Mouse (Mus musculus): ENCODE data around the gene Gcnt7. TPM values are rescaled to one million over a fixed set of nuclear protein-coding genes. Genes with fewer than 3 reads are reported as not detected.
A peak's percentile ranks its signal among the peaks of the same experiment; 100 is the strongest.

The Gcnt7 gene
- polyA plus RNA-seq, 1 experiment from 2014 or later, result 0.61 TPM

GRCm38 (mm10) chr2:172460647-172461046, 2.3 kb upstream of the Gcnt7 start:
- H3K27me3 ChIP-seq (ENCODE audit: control insufficient read depth, insufficient read depth, low read length), result no peaks in the 10 kb centered on the region
- H3K9ac ChIP-seq (ENCODE audit: low read length), result no peak overlapping the region
- no peak overlapping the region; a peak in 1 of 4 replicates for H3K27ac ChIP-seq (replicated peaks in 1 of 2; ENCODE audit: control insufficient read depth in 1 of 2, insufficient read depth in 1 of 2, low read depth in 2 of 2, low read length in 2 of 2)
- H3K4me3 ChIP-seq (ENCODE audit: control insufficient read depth in 1 of 2, insufficient read depth in 1 of 2, low read depth in 1 of 2, low read length in 2 of 2), result no peak overlapping the region
- H3K4me1 ChIP-seq (ENCODE audit: control insufficient read depth in 2 of 2, insufficient read depth in 2 of 2, low read length in 2 of 2), result peaks cover 3 to 6% of the 10 kb centered on the region in 2 experiments; a peak in 2 of 4 replicates
- H3K4me2 ChIP-seq (ENCODE audit: low read length), result no peak overlapping the region
- peaks cover 65% of the 10 kb centered on the region for H3K36me3 ChIP-seq (ENCODE audit: control insufficient read depth, insufficient read depth, low read length)
- H3K9me3 ChIP-seq (ENCODE audit: control insufficient read depth, low read length), result no peaks in the 10 kb centered on the region
- no peak for ATAC-seq (ENCODE audit: insufficient number of reproducible peaks, insufficient read depth, low FRiP score, low read depth)
- 63% methylated on average over 2 of the region's 2 CpGs for WGBS

- Histone ChIP-seq H3K27ac (replicated peaks in 1 of 2; ENCODE audit: control insufficient read depth in 1 of 2, insufficient read depth in 1 of 2, low read depth in 2 of 2, low read length in 2 of 2) (no peak overlapping the region), H3K4me1 (ENCODE audit: control insufficient read depth in 2 of 2, insufficient read depth in 2 of 2, low read length in 2 of 2) (no peaks in the 10 kb centered on the region), H3K4me2 (ENCODE audit: low read length) (no peak overlapping the region), H3K36me3 (ENCODE audit: control insufficient read depth, insufficient read depth, low read length) (peaks cover 82% of the 10 kb centered on the region), H3K9me3 (ENCODE audit: control insufficient read depth, low read length) (no peaks in the 10 kb centered on the region), H3K4me3 (ENCODE audit: control insufficient read depth in 1 of 2, insufficient read depth in 1 of 2, low read depth in 1 of 2, low read length in 2 of 2) (no peak overlapping the region), H3K9ac (ENCODE audit: low read length) (no peak overlapping the region), H3K27me3 (ENCODE audit: control insufficient read depth, insufficient read depth, low read length) (no peaks in the 10 kb centered on the region)
- WGBS, result 90% methylated on average over 10 of the region's 10 CpGs
- no peak for ATAC-seq (ENCODE audit: insufficient number of reproducible peaks, insufficient read depth, low FRiP score, low read depth)
Observed at GRCm38 (mm10) chr2:172452458-172452857, 5.9 kb downstream of the Gcnt7 start.

- Histone ChIP-seq H3K4me2 (ENCODE audit: low read length) (no peak overlapping the region), H3K9ac (ENCODE audit: low read length) (no peak overlapping the region), H3K4me3 (ENCODE audit: control insufficient read depth in 1 of 2, insufficient read depth in 1 of 2, low read depth in 1 of 2, low read length in 2 of 2) (no peak overlapping the region), H3K27me3 (ENCODE audit: control insufficient read depth, insufficient read depth, low read length) (no peaks in the 10 kb centered on the region), H3K4me1 (ENCODE audit: control insufficient read depth in 2 of 2, insufficient read depth in 2 of 2, low read length in 2 of 2) (no peaks in the 10 kb centered on the region), H3K9me3 (ENCODE audit: control insufficient read depth, low read length) (no peaks in the 10 kb centered on the region), H3K27ac (replicated peaks in 1 of 2; ENCODE audit: control insufficient read depth in 1 of 2, insufficient read depth in 1 of 2, low read depth in 2 of 2, low read length in 2 of 2) (no peak overlapping the region), H3K36me3 (ENCODE audit: control insufficient read depth, insufficient read depth, low read length) (peaks cover 82% of the 10 kb centered on the region)
- no peak for ATAC-seq (ENCODE audit: insufficient number of reproducible peaks, insufficient read depth, low FRiP score, low read depth)
- 92% methylated on average over 4 of the region's 4 CpGs for WGBS
Observed at GRCm38 (mm10) chr2:172452031-172452430, 6.4 kb downstream of the Gcnt7 start.

GRCm38 (mm10) chr2:172450640-172451039, 7.8 kb downstream of the Gcnt7 start:
- Histone ChIP-seq H3K36me3 (ENCODE audit: control insufficient read depth, insufficient read depth, low read length) (peaks cover 85% of the 10 kb centered on the region), H3K4me2 (ENCODE audit: low read length) (no peak overlapping the region), H3K27ac (replicated peaks in 1 of 2; ENCODE audit: control insufficient read depth in 1 of 2, insufficient read depth in 1 of 2, low read depth in 2 of 2, low read length in 2 of 2) (no peak overlapping the region), H3K9me3 (ENCODE audit: control insufficient read depth, low read length) (no peaks in the 10 kb centered on the region), H3K4me3 (ENCODE audit: control insufficient read depth in 1 of 2, insufficient read depth in 1 of 2, low read depth in 1 of 2, low read length in 2 of 2) (no peak overlapping the region), H3K27me3 (ENCODE audit: control insufficient read depth, insufficient read depth, low read length) (no peaks in the 10 kb centered on the region), H3K9ac (ENCODE audit: low read length) (no peak overlapping the region), H3K4me1 (ENCODE audit: control insufficient read depth in 2 of 2, insufficient read depth in 2 of 2, low read length in 2 of 2) (no peaks in the 10 kb centered on the region)
- 86% methylated on average over 6 of the region's 6 CpGs for WGBS
- no peak for ATAC-seq (ENCODE audit: insufficient number of reproducible peaks, insufficient read depth, low FRiP score, low read depth)

- no peaks in the 10 kb centered on the region for H3K9me3 ChIP-seq (ENCODE audit: control insufficient read depth, low read length)
- no peak overlapping the region for H3K4me2 ChIP-seq (ENCODE audit: low read length)
- no peaks in the 10 kb centered on the region for H3K4me1 ChIP-seq (ENCODE audit: control insufficient read depth in 2 of 2, insufficient read depth in 2 of 2, low read length in 2 of 2)
- WGBS, result 92% methylated on average over 4 of the region's 4 CpGs
- H3K27ac ChIP-seq (replicated peaks in 1 of 2; ENCODE audit: control insufficient read depth in 1 of 2, insufficient read depth in 1 of 2, low read depth in 2 of 2, low read length in 2 of 2), result no peak overlapping the region
- no peak overlapping the region for H3K9ac ChIP-seq (ENCODE audit: low read length)
- ATAC-seq (ENCODE audit: insufficient number of reproducible peaks, insufficient read depth, low FRiP score, low read depth), result no peak
- H3K36me3 ChIP-seq (ENCODE audit: control insufficient read depth, insufficient read depth, low read length), result peaks cover 84% of the 10 kb centered on the region
- no peaks in the 10 kb centered on the region for H3K27me3 ChIP-seq (ENCODE audit: control insufficient read depth, insufficient read depth, low read length)
- no peak overlapping the region for H3K4me3 ChIP-seq (ENCODE audit: control insufficient read depth in 1 of 2, insufficient read depth in 1 of 2, low read depth in 1 of 2, low read length in 2 of 2)
Observed at GRCm38 (mm10) chr2:172448329-172448728, 10.1 kb downstream of the Gcnt7 start.

GRCm38 (mm10) chr2:172447317-172447716, 11.1 kb downstream of the Gcnt7 start:
- Histone ChIP-seq H3K9ac (ENCODE audit: low read length) (no peak overlapping the region), H3K4me3 (ENCODE audit: control insufficient read depth in 1 of 2, insufficient read depth in 1 of 2, low read depth in 1 of 2, low read length in 2 of 2) (no peak overlapping the region), H3K27ac (replicated peaks in 1 of 2; ENCODE audit: control insufficient read depth in 1 of 2, insufficient read depth in 1 of 2, low read depth in 2 of 2, low read length in 2 of 2) (no peak overlapping the region), H3K27me3 (ENCODE audit: control insufficient read depth, insufficient read depth, low read length) (no peaks in the 10 kb centered on the region), H3K36me3 (ENCODE audit: control insufficient read depth, insufficient read depth, low read length) (peaks cover 74% of the 10 kb centered on the region), H3K9me3 (ENCODE audit: control insufficient read depth, low read length) (no peaks in the 10 kb centered on the region), H3K4me1 (ENCODE audit: control insufficient read depth in 2 of 2, insufficient read depth in 2 of 2, low read length in 2 of 2) (no peaks in the 10 kb centered on the region), H3K4me2 (ENCODE audit: low read length) (no peak overlapping the region)
- ATAC-seq (ENCODE audit: insufficient number of reproducible peaks, insufficient read depth, low FRiP score, low read depth), result no peak
- 88% methylated on average over 6 of the region's 6 CpGs for WGBS

GRCm38 (mm10) chr2:172445617-172446016, 12.8 kb downstream of the Gcnt7 start:
- Histone ChIP-seq H3K9ac (ENCODE audit: low read length) (no peak overlapping the region), H3K4me1 (ENCODE audit: control insufficient read depth in 2 of 2, insufficient read depth in 2 of 2, low read length in 2 of 2) (peaks cover 9 to 12% of the 10 kb centered on the region in 2 experiments), H3K27ac (replicated peaks in 1 of 2; ENCODE audit: control insufficient read depth in 1 of 2, insufficient read depth in 1 of 2, low read depth in 2 of 2, low read length in 2 of 2) (no peak overlapping the region), H3K36me3 (ENCODE audit: control insufficient read depth, insufficient read depth, low read length) (peaks cover 59% of the 10 kb centered on the region), H3K4me3 (ENCODE audit: control insufficient read depth in 1 of 2, insufficient read depth in 1 of 2, low read depth in 1 of 2, low read length in 2 of 2) (no peak overlapping the region), H3K9me3 (ENCODE audit: control insufficient read depth, low read length) (no peaks in the 10 kb centered on the region), H3K4me2 (ENCODE audit: low read length) (no peak overlapping the region), H3K27me3 (ENCODE audit: control insufficient read depth, insufficient read depth, low read length) (no peaks in the 10 kb centered on the region)
- 94% methylated on average over 4 of the region's 4 CpGs for WGBS
- ATAC-seq (ENCODE audit: insufficient number of reproducible peaks, insufficient read depth, low FRiP score, low read depth), result no peak

- ATAC-seq (ENCODE audit: insufficient number of reproducible peaks, insufficient read depth, low FRiP score, low read depth), result no peak
- H3K27me3 ChIP-seq (ENCODE audit: control insufficient read depth, insufficient read depth, low read length), result no peaks in the 10 kb centered on the region
- 26% methylated on average over 6 of the region's 6 CpGs for WGBS
- peak overlapping the region; percentile 74 to 97 for H3K4me3 ChIP-seq (ENCODE audit: control insufficient read depth in 1 of 2, insufficient read depth in 1 of 2, low read depth in 1 of 2, low read length in 2 of 2)
- no peaks in the 10 kb centered on the region for H3K9me3 ChIP-seq (ENCODE audit: control insufficient read depth, low read length)
- H3K9ac ChIP-seq (ENCODE audit: low read length), result peak overlapping the region; percentile 80
- H3K36me3 ChIP-seq (ENCODE audit: control insufficient read depth, insufficient read depth, low read length), result peaks cover 15% of the 10 kb centered on the region
- H3K4me1 ChIP-seq (ENCODE audit: control insufficient read depth in 2 of 2, insufficient read depth in 2 of 2, low read length in 2 of 2), result peaks cover 9 to 16% of the 10 kb centered on the region in 2 experiments
- H3K4me2 ChIP-seq (ENCODE audit: low read length), result peak overlapping the region; percentile 79
- no peak overlapping the region; a peak in 1 of 4 replicates for H3K27ac ChIP-seq (replicated peaks in 1 of 2; ENCODE audit: control insufficient read depth in 1 of 2, insufficient read depth in 1 of 2, low read depth in 2 of 2, low read length in 2 of 2)
Observed at GRCm38 (mm10) chr2:172441176-172441575, 17.2 kb downstream of the Gcnt7 start.
